Mouse (Mus musculus) kidney, embryonic 16.5 days (tissue): ENCODE measurements around the gene Nat9. TPM values are rescaled to one million over a fixed set of nuclear protein-coding genes. Genes with fewer than 3 reads are reported as not detected.
A peak's percentile ranks its signal among the peaks of the same experiment; 100 is the strongest.

Experiments
- ATAC-seq: fragments of 200-750 bp; cut with Nextera tagmentation; 2 replicates; pipeline ENCODE4 v1.8.0; 2017; ENCODE audit warnings: moderate TSS enrichment; ENCODE audit not compliant: low FRiP score, low TSS enrichment
- H3K27ac ChIP-seq: fragments of 300-500 bp; sonication (generic); 2 replicates; pipeline ENCODE4 v1.5.1; 2014; ENCODE audit warnings: low read length
- H3K27me3 ChIP-seq: fragments of 300-500 bp; sonication (generic); 2 replicates; pipeline ENCODE4 v1.6.1; 2014; ENCODE audit warnings: low read length, control low read depth, mixed read lengths; ENCODE audit not compliant: insufficient read depth
- H3K36me3 ChIP-seq: fragments of 300-500 bp; sonication (generic); 2 replicates; pipeline ENCODE4 v1.6.1; 2014; ENCODE audit warnings: low read length, control low read depth, mixed read lengths; ENCODE audit not compliant: insufficient read depth
- H3K4me1 ChIP-seq: fragments of 300-500 bp; sonication (generic); 2 replicates; pipeline ENCODE4 v1.6.1; 2014; ENCODE audit warnings: low read length, control low read depth, mixed read lengths; ENCODE audit not compliant: insufficient read depth
- H3K4me2 ChIP-seq: fragments of 300-500 bp; sonication (generic); replicated peaks from 2 replicates; pipeline ENCODE4 v1.6.1; 2014; ENCODE audit warnings: low read depth, low read length
- H3K4me3 ChIP-seq: fragments of 300-500 bp; sonication (generic); 2 replicates; pipeline ENCODE4 v1.5.1; 2014; ENCODE audit warnings: mild to moderate bottlenecking, low read length
- H3K9ac ChIP-seq: fragments of 300-500 bp; sonication (generic); replicated peaks from 2 replicates; pipeline ENCODE4 v1.6.1; 2014; ENCODE audit warnings: low read length
- H3K9me3 ChIP-seq: fragments of 300-500 bp; sonication (generic); 2 replicates; pipeline ENCODE4 v1.6.1; 2016; ENCODE audit warnings: low read length, control low read depth
- WGBS: fragments of 180-500 bp; shearing (Covaris S2); extraction: QIAGEN DNeasy Blood & Tissue Kit; methylation state at CpG from one replicate; pipeline ENCODE4 v1.1.7; 2014; 5-methylcytosine and 5-hydroxymethylcytosine counted together
- polyA plus RNA-seq: library from polyadenylated mRNA; unstranded; fragments of >200 nt; fragmentation: Nextera tagmentation; extraction: Ambion mirVana; gene quantifications from 2 replicates; pipeline ENCODE4 v1.2.1, GENCODE M21; 2015

Gene Nat9
- polyA plus RNA-seq, 1 experiment from 2014 or later: 29.7 TPM

DNA sequence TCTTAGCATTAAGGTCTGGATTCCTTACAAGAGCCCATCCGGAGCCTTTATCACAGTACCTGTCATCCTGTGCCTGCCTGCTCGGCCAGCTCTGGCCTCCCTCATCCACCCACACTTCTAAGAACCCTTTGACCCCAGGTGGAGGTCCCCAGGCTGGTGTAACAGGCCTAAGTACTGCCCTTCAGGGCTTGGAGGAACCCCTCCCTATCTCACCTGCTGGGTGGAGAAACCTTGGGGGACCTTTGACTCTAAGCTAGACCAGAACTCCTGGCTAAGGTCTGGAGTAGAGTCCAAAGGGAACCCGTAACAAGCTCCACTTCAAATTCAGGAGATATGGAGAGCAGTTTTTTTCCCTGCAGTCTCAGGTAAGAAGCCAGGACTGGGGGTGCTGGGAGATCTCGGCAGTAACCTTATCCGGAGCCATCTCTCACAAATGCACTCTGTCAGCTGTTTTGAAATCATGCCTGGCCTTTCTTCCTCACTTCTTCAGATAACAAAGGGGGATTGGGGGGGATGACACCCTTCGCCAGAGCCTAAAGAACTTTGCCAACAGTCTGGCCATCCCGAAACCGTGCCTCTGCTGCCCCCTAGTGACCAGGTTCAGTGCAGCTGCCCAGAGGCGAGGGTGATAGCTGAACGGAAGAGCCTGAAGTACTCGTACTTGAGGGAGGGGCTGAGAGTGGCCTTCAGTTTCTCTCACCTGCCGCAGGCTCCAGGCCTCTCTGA, 5.6 kb downstream of the Nat9 start:
- Histone ChIP-seq H3K9me3 (no peaks in the 10 kb centered on the region), H3K9ac (0 out of 2 replicates have a peak overlapping the region, but pooled peaks have one; percentile 4), H3K36me3 (0 out of 2 replicates have a peak, but pooled peaks cover 5% of the 10 kb centered on the region), H3K27ac (no peak overlapping the region), H3K4me1 (peaks cover 24% of the 10 kb centered on the region), H3K27me3 (no peaks in the 10 kb centered on the region), H3K4me2 (no peak overlapping the region), H3K4me3 (no peak overlapping the region)
- no peak for ATAC-seq
- WGBS: 21% methylated on average over 12 of the region's 12 CpGs

- no peak for ATAC-seq
- no peak overlapping the region for H3K9ac ChIP-seq
- peaks cover 36% of the 10 kb centered on the region for H3K4me1 ChIP-seq
- no peak overlapping the region for H3K27ac ChIP-seq
- no peaks in the 10 kb centered on the region for H3K9me3 ChIP-seq
- H3K27me3 ChIP-seq: no peaks in the 10 kb centered on the region
- H3K4me3 ChIP-seq: no peak overlapping the region
- no peak overlapping the region for H3K4me2 ChIP-seq
- 0 out of 2 replicates have a peak, but pooled peaks cover 5% of the 10 kb centered on the region for H3K36me3 ChIP-seq
- WGBS: 84% methylated on average over 6 of the region's 6 CpGs
These were observed 7.8 kb downstream of the Nat9 start for GRCm38 (mm10) chr11:115179881-115180280.

DNA sequence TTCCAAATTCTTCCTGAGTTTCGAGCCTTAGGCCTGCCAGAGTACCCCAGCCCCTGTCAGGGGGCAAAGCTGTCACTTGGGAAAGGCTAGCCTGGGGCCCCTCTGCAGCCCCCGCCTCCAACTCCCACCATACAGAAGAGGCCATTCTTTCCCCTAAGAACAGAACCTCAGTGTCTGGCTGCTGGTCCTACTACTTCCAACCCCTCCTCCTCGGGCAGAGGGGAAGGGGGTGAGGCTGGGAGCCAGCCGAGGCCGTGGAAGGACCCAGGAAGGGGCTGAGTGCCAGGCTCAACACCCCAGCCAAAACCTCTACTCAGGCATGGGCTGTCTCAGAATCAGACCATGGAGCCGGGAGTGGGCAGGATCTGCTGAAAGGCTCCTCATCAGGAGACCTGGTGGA, 8.5 kb downstream of the Nat9 start:
- H3K4me2 ChIP-seq: no peak overlapping the region
- H3K4me1 ChIP-seq: peaks cover 43% of the 10 kb centered on the region
- no peaks in the 10 kb centered on the region for H3K27me3 ChIP-seq
- H3K4me3 ChIP-seq: no peak overlapping the region
- no peaks in the 10 kb centered on the region for H3K9me3 ChIP-seq
- 70% methylated on average over 6 of the region's 6 CpGs for WGBS
- no peak overlapping the region for H3K27ac ChIP-seq
- no peak for ATAC-seq
- no peak overlapping the region for H3K9ac ChIP-seq
- H3K36me3 ChIP-seq: 0 out of 2 replicates have a peak, but pooled peaks cover 5% of the 10 kb centered on the region

GRCm38 (mm10) chr11:115178766-115179165, 8.9 kb downstream of the Nat9 start:
- no peak for ATAC-seq
- Histone ChIP-seq H3K27ac (no peak overlapping the region), H3K9ac (no peak overlapping the region), H3K4me2 (no peak overlapping the region), H3K4me1 (peaks cover 47% of the 10 kb centered on the region), H3K4me3 (no peak overlapping the region), H3K9me3 (no peaks in the 10 kb centered on the region), H3K36me3 (0 out of 2 replicates have a peak, but pooled peaks cover 5% of the 10 kb centered on the region), H3K27me3 (no peaks in the 10 kb centered on the region)
- 62% methylated on average over 2 of the region's 2 CpGs for WGBS

DNA sequence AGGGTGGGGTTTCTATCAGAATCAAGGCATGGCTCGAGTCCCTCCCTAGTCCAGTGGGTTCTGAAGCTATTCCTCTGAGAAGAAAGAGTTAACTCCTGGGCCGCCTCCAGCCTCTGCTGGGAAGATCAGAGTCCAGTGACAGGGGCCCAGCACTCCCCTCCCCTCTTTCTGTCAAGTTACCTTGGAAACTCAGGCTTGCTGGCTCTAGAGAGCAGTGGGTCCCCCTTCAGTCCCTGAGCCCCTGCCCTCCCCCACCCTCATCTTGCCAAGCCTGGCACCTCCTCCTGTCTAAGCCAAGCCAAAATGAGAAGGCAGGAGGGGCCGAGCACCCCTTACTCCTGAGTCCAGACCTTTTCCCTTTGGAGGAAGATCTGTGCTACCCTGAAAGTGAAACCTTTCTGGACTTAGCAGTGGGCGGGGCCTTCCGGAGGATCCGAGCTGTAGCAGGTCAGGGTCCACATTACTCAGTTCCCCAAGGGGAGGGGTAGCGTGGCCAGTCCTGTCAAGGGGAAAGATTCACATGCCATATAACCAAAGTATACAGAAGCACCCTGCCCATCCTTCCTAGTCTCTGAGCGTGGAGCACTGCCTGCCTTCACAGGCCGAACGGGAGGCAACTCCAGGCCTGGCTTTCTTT, 10.0 kb downstream of the Nat9 start:
- peak overlapping the region; percentile 31 for H3K4me2 ChIP-seq
- H3K4me3 ChIP-seq: peak overlapping the region; percentile 26
- H3K27ac ChIP-seq: peak overlapping the region; percentile 80
- H3K36me3 ChIP-seq: 0 out of 2 replicates have a peak, but pooled peaks cover 5% of the 10 kb centered on the region
- WGBS: 18% methylated on average over 10 of the region's 10 CpGs
- peaks cover 58% of the 10 kb centered on the region for H3K4me1 ChIP-seq
- no peaks in the 10 kb centered on the region for H3K9me3 ChIP-seq
- H3K27me3 ChIP-seq: no peaks in the 10 kb centered on the region
- H3K9ac ChIP-seq: peak overlapping the region; percentile 39
- peak; percentile 62 for ATAC-seq

DNA sequence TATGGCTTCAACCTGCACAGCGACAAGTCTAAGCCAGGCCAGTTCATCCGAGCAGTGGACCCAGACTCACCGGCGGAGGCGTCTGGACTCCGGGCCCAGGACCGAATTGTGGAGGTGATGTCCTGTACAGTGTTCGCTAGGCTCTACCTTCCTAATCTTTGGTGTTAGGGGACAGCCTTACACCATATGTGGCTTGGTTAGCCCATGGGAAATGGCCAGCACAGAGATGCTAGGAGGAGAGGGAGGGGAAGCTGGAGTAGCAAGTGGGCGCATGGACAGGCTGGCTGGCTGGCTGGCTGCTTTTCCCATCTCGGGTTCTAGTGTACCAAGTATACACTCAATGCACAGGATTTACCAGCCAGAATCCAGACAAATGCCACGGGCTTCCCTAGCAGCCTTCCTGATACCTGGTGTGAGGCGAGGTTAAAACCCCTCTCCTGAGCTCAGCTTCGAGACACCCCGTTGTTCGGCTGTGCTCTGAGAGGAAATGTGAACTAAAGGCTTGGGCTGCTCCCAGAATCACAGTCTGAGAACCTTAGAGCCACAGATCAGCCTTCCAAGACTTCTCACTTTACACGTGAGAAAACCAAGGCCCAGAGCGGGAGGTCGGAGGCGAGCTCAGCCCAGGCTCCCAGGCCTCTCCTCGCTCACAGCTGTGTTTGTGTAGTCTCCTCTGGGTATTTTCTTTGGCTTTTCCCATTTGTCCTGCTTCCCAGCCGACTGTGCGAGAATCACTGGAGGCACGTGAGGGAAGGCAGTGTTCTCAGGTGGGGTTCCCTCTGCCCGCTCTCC, 11.1 kb downstream of the Nat9 start:
- Histone ChIP-seq H3K4me2 (no peak overlapping the region), H3K9me3 (no peaks in the 10 kb centered on the region), H3K9ac (peak overlapping the region; percentile 39), H3K4me3 (no peak overlapping the region), H3K27me3 (no peaks in the 10 kb centered on the region), H3K36me3 (0 out of 2 replicates have a peak, but pooled peaks cover 2% of the 10 kb centered on the region), H3K4me1 (peaks cover 69% of the 10 kb centered on the region), H3K27ac (peak overlapping the region; percentile 80)
- 0 out of 2 replicates have a peak, but pooled peaks have one; percentile 3 for ATAC-seq
- 45% methylated on average over 24 of the region's 24 CpGs for WGBS

- H3K9me3 ChIP-seq: no peaks in the 10 kb centered on the region
- no peaks in the 10 kb centered on the region for H3K27me3 ChIP-seq
- 14% methylated on average over 16 of the region's 16 CpGs for WGBS
- ATAC-seq: peak; percentile 20; the same call in 1 of the 2 replicates
- H3K4me3 ChIP-seq: no peak overlapping the region; the same call in 1 of the 2 replicates
- H3K4me2 ChIP-seq: peak overlapping the region; percentile 31
- peaks cover 80% of the 10 kb centered on the region for H3K4me1 ChIP-seq
- H3K27ac ChIP-seq: peak overlapping the region; percentile 71
- no peaks in the 10 kb centered on the region for H3K36me3 ChIP-seq
- H3K9ac ChIP-seq: peak overlapping the region; percentile 42
These were observed 13.9 kb downstream of the Nat9 start for GRCm38 (mm10) chr11:115173549-115174339.

GRCm38 (mm10) chr11:115172825-115173287, 14.8 kb downstream of the Nat9 start:
- no peak; the same call in 1 of the 2 replicates for ATAC-seq
- Histone ChIP-seq H3K4me2 (peak overlapping the region; percentile 22; the same call in 1 of the 2 replicates), H3K27me3 (no peaks in the 10 kb centered on the region), H3K27ac (no peak overlapping the region; the same call in 1 of the 2 replicates), H3K9ac (peak overlapping the region; percentile 35; the same call in 1 of the 2 replicates), H3K4me3 (no peak overlapping the region), H3K9me3 (no peaks in the 10 kb centered on the region), H3K4me1 (peaks cover 73% of the 10 kb centered on the region), H3K36me3 (no peaks in the 10 kb centered on the region)
- 25% methylated on average over 4 of the region's 4 CpGs for WGBS

DNA sequence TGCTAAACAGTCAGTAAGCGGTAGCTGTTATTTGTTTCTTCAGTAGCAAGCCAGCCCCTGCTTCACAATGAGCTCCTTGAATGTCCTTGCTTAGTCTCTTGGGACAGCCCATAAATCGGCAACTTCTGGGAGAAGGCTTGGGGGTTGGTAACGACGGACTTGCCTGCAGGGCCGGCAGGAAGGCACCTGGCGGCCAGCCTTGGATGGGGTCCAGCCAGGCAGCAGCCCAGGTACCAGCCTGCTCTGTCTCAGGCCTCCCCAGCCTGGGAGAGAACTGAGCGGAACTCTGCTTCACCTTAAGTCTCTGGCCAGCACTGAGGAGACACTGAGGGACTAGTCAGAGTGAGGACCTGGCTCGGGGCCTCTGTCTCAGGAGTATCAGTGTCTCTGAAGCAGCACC, 16.5 kb downstream of the Nat9 start:
- no peaks in the 10 kb centered on the region for H3K27me3 ChIP-seq
- no peaks in the 10 kb centered on the region for H3K36me3 ChIP-seq
- H3K9me3 ChIP-seq: no peaks in the 10 kb centered on the region
- 34% methylated on average over 8 of the region's 8 CpGs for WGBS
- H3K27ac ChIP-seq: no peak overlapping the region; the same call in 1 of the 2 replicates
- H3K4me2 ChIP-seq: no peak overlapping the region
- peaks cover 59% of the 10 kb centered on the region for H3K4me1 ChIP-seq
- ATAC-seq: no peak
- 0 out of 2 replicates have a peak overlapping the region, but pooled peaks have one; percentile 7 for H3K9ac ChIP-seq
- no peak overlapping the region for H3K4me3 ChIP-seq
